Mouse (Mus musculus) lung, postnatal 0 days (tissue): ENCODE data around the gene Gm45711. TPM values are rescaled to one million over a fixed set of nuclear protein-coding genes. Genes with fewer than 3 reads are reported as not detected.

ENCODE experiments used
- ATAC-seq: fragments of 200-750 bp; cut with Nextera tagmentation; 2 replicates; pipeline ENCODE4 v1.8.0; 2017; ENCODE audit warnings: moderate library complexity
- DNase-seq: peaks from one replicate; pipeline ENCODE4 v3.0.0-alpha.2; 2016; ENCODE audit warnings: low spot score
- H3K27ac ChIP-seq: fragments of 300-500 bp; sonication (generic); 2 replicates; pipeline ENCODE4 v1.5.1; 2014; ENCODE audit warnings: antibody characterized with exemption, mild to moderate bottlenecking, low read length, mixed read lengths
- H3K27me3 ChIP-seq: fragments of 300-500 bp; sonication (generic); replicated peaks from 2 replicates; pipeline ENCODE4 v1.6.1; 2014; ENCODE audit warnings: low read length, mixed read lengths; ENCODE audit not compliant: insufficient read depth
- H3K36me3 ChIP-seq: fragments of 300-500 bp; sonication (generic); 2 replicates; pipeline ENCODE4 v1.6.1; 2014; ENCODE audit warnings: low read length, mixed read lengths; ENCODE audit not compliant: insufficient read depth
- H3K4me1 ChIP-seq: fragments of 300-500 bp; sonication (generic); 2 replicates; pipeline ENCODE4 v1.6.1; 2014; ENCODE audit warnings: antibody characterized with exemption, low read depth, low read length, mixed read lengths; ENCODE audit not compliant: insufficient read depth
- H3K4me2 ChIP-seq: fragments of 300-500 bp; sonication (generic); replicated peaks from 2 replicates; pipeline ENCODE4 v1.6.1; 2014; ENCODE audit warnings: low read depth, mild to moderate bottlenecking, low read length, moderate library complexity, mixed read lengths
- H3K4me3 ChIP-seq: fragments of 300-500 bp; sonication (generic); 2 replicates; pipeline ENCODE4 v1.5.1; 2014; ENCODE audit warnings: low read depth, low read length
- H3K9ac ChIP-seq: fragments of 300-500 bp; sonication (generic); replicated peaks from 2 replicates; pipeline ENCODE4 v1.6.1; 2014; ENCODE audit warnings: low read depth, mild to moderate bottlenecking
- H3K9me3 ChIP-seq: fragments of 300-500 bp; sonication (generic); 2 replicates; pipeline ENCODE4 v1.6.1; 2016; ENCODE audit warnings: low read length, mixed read lengths
- CTCF ChIP-seq: IDR thresholded peaks from 2 replicates; pipeline ENCODE4 v1.5.1; 2016; ENCODE audit warnings: antibody characterized with exemption, mild to moderate bottlenecking
- EP300 ChIP-seq: IDR thresholded peaks from 2 replicates; pipeline ENCODE4 v1.6.1; 2016; ENCODE audit warnings: antibody characterized with exemption, mild to moderate bottlenecking, control low read depth
- WGBS: fragments of 180-500 bp; shearing (Covaris S2); extraction: QIAGEN DNeasy Blood & Tissue Kit; methylation state at CpG from one replicate; pipeline ENCODE4 v1.1.7; 2014; 5-methylcytosine and 5-hydroxymethylcytosine counted together
- polyA plus RNA-seq: library from polyadenylated mRNA; unstranded; fragments of >200 nt; fragmentation: Nextera tagmentation; extraction: Ambion mirVana; gene quantifications from 2 replicates; pipeline ENCODE4 v1.2.1, GENCODE M21; 2015

Gm45711 gene
- polyA plus RNA-seq, 1 experiment from 2014 or later: not detected

- Histone ChIP-seq H3K36me3 (peaks cover 3% of the 10 kb centered on the region; the same call in 1 of the 2 replicates), H3K9ac (no peak overlapping the region), H3K9me3 (no peaks in the 10 kb centered on the region), H3K4me1 (peaks cover 4% of the 10 kb centered on the region; the same call in 1 of the 2 replicates), H3K27me3 (no peaks in the 10 kb centered on the region), H3K27ac (no peak overlapping the region), H3K4me2 (no peak overlapping the region), H3K4me3 (no peak overlapping the region)
- ATAC-seq (no peak), DNase-seq (no peak)
- TF ChIP-seq CTCF (peak; percentile 59), EP300 (no peak)
- WGBS: 86% methylated on average over 3 of the region's 3 CpGs
Observed at GRCm38 (mm10) chr8:104253016-104253415, 56.9 kb downstream of the Gm45711 start.

GRCm38 (mm10) chr8:104251461-104251860 lies 58.4 kb downstream of the Gm45711 start:
- H3K4me3 ChIP-seq: peak overlapping the region; percentile 64
- no peaks in the 10 kb centered on the region for H3K9me3 ChIP-seq
- peaks cover 4% of the 10 kb centered on the region; the same call in 1 of the 2 replicates for H3K4me1 ChIP-seq
- no peak for TF ChIP-seq CTCF
- TF ChIP-seq EP300: no peak
- H3K27me3 ChIP-seq: no peaks in the 10 kb centered on the region
- peak overlapping the region; percentile 48; the same call in 1 of the 2 replicates for H3K9ac ChIP-seq
- H3K4me2 ChIP-seq: peak overlapping the region; percentile 87
- under 1% methylated on average over 7 of the region's 7 CpGs for WGBS
- ATAC-seq (no peak), DNase-seq (peak; percentile 54)
- H3K36me3 ChIP-seq: no peaks in the 10 kb centered on the region
- no peak overlapping the region for H3K27ac ChIP-seq

GRCm38 (mm10) chr8:104250439-104251367 lies 59.2 kb downstream of the Gm45711 start, which contains the start of gene Cklf:
Gene Cklf (plus strand): TSS chr8:104250861.
- H3K4me3 ChIP-seq: peak within 1 kb of the TSS; percentile 64
- peaks cover 4% of the 10 kb centered on the region; the same call in 1 of the 2 replicates for H3K4me1 ChIP-seq
- peak within 1 kb of the TSS; percentile 51 for H3K27ac ChIP-seq
- H3K4me2 ChIP-seq: peak within 1 kb of the TSS; percentile 87
- WGBS: 3% methylated on average over 41 of the region's 41 CpGs
- DNase-seq: peak; percentile 95
- H3K27me3 ChIP-seq: no peaks in the 10 kb centered on the region
- peak; percentile 81 for ATAC-seq
- H3K9ac ChIP-seq: peak within 1 kb of the TSS; percentile 48
- TF ChIP-seq EP300 (no peak), CTCF (peak; percentile 50)
- H3K9me3 ChIP-seq: no peaks in the 10 kb centered on the region
- no peaks in the 10 kb centered on the region for H3K36me3 ChIP-seq

GRCm38 (mm10) chr8:104249442-104249996 lies 60.4 kb downstream of the Gm45711 start:
- Histone ChIP-seq H3K4me3 (no peak overlapping the region), H3K27me3 (no peaks in the 10 kb centered on the region), H3K9me3 (no peaks in the 10 kb centered on the region), H3K9ac (no peak overlapping the region), H3K36me3 (no peaks in the 10 kb centered on the region), H3K4me2 (no peak overlapping the region), H3K27ac (no peak overlapping the region), H3K4me1 (peaks cover 4% of the 10 kb centered on the region; the same call in 1 of the 2 replicates)
- ATAC-seq (no peak), DNase-seq (no peak)
- TF ChIP-seq CTCF (no peak), EP300 (no peak)
- WGBS: 74% methylated on average over 7 of the region's 7 CpGs

- no peaks in the 10 kb centered on the region for H3K27me3 ChIP-seq
- H3K36me3 ChIP-seq: no peaks in the 10 kb centered on the region
- peaks cover 4% of the 10 kb centered on the region; the same call in 1 of the 2 replicates for H3K4me1 ChIP-seq
- WGBS: under 1% methylated on average over 28 of the region's 28 CpGs
- no peaks in the 10 kb centered on the region for H3K9me3 ChIP-seq
- peak within 1 kb of the TSS; percentile 82 for H3K9ac ChIP-seq
- no peak for TF ChIP-seq EP300
- no peak for TF ChIP-seq CTCF
- H3K27ac ChIP-seq: peak within 1 kb of the TSS; percentile 76
- peak within 1 kb of the TSS; percentile 84 for H3K4me3 ChIP-seq
- peak; percentile 92 for ATAC-seq
- peak within 1 kb of the TSS; percentile 87 for H3K4me2 ChIP-seq
- DNase-seq: peak; percentile 93
Observed at GRCm38 (mm10) chr8:104248276-104248675, 61.6 kb downstream of the Gm45711 start, which contains the start of gene Tk2. Gene Tk2 (minus strand): TSS chr8:104248558.

- WGBS: 3% methylated on average over 11 of the region's 11 CpGs
- no peaks in the 10 kb centered on the region for H3K27me3 ChIP-seq
- H3K9me3 ChIP-seq: no peaks in the 10 kb centered on the region
- H3K4me3 ChIP-seq: peak overlapping the region; percentile 84
- peak overlapping the region; percentile 87 for H3K4me2 ChIP-seq
- no peaks in the 10 kb centered on the region for H3K36me3 ChIP-seq
- peak overlapping the region; percentile 82 for H3K9ac ChIP-seq
- ATAC-seq (peak; percentile 10; the same call in 1 of the 2 replicates), DNase-seq (peak; percentile 16)
- H3K4me1 ChIP-seq: peaks cover 4% of the 10 kb centered on the region; the same call in 1 of the 2 replicates
- H3K27ac ChIP-seq: peak overlapping the region; percentile 76
- no peak for TF ChIP-seq EP300
- TF ChIP-seq CTCF: no peak
Observed at GRCm38 (mm10) chr8:104247908-104248275, 62.0 kb downstream of the Gm45711 start.
